Mouse (Mus musculus): ENCODE data around the gene Ccrl2. TPM values are rescaled to one million over a fixed set of nuclear protein-coding genes. Genes with fewer than 3 reads are reported as not detected.

Gene Ccrl2
- total RNA-seq, 4 experiments from 2014 or later: 0.62 to 4.0 (median 1.2) TPM

Other genes starting within 250 kb of the Ccrl2 start
- not detected for gene Prss44, start 243.5 kb downstream of the Ccrl2 start, total RNA-seq (2022)
- gene Prss43, start 230.8 kb downstream of the Ccrl2 start, total RNA-seq (2022): under 1 TPM in 2 of 4 experiments, not detected in 2; 0.23 to 0.39 TPM
- under 1 TPM in 3 of 4 experiments, not detected in 1; 0.35 to 0.63 (median 0.55) TPM for gene Prss45, start 222.9 kb downstream of the Ccrl2 start, total RNA-seq (2022)
- gene Prss46, start 213.0 kb downstream of the Ccrl2 start, total RNA-seq (2022): not detected
- gene Prss50, start 199.6 kb downstream of the Ccrl2 start, total RNA-seq (2022): 1 to 10 TPM in 2 of 4 experiments, under 1 TPM in 2; 0.60 to 2.1 (median 1.4) TPM
- 10 to 100 TPM in 3 of 4 experiments, 1 to 10 TPM in 1; 8.0 to 14.7 (median 13.7) TPM for gene Als2cl, start 177.6 kb downstream of the Ccrl2 start, total RNA-seq (2022)
- gene Tmie, start 177.4 kb downstream of the Ccrl2 start, total RNA-seq (2022): 1 to 10 TPM; 2.4 to 3.6 (median 2.8) TPM
- gene Fam240a, start 140.7 kb downstream of the Ccrl2 start, total RNA-seq (2022): not detected
- gene Tdgf1, start 111.4 kb downstream of the Ccrl2 start, total RNA-seq (2022): 1 to 10 TPM in 1 of 4 experiments, under 1 TPM in 2, not detected in 1; 0.62 to 1.2 (median 0.74) TPM
- gene Lrrc2, start 106.0 kb downstream of the Ccrl2 start, total RNA-seq (2022): 1 to 10 TPM; 1.3 to 2.0 (median 1.8) TPM
- under 1 TPM in 3 of 4 experiments, not detected in 1; 0.36 to 0.54 (median 0.40) TPM for gene Rtp3, start 66.9 kb downstream of the Ccrl2 start, total RNA-seq (2022)
- not detected for gene Ltf, start 38.2 kb downstream of the Ccrl2 start, total RNA-seq (2022)
- gene Lrrfip2, start 60.1 kb upstream of the Ccrl2 start, total RNA-seq (2022): 10 to 100 TPM; 34.6 to 46.1 (median 40.6) TPM
- 10 to 100 TPM; 13.5 to 18.4 (median 15.3) TPM for gene Mlh1, start 214.3 kb upstream of the Ccrl2 start, total RNA-seq (2022)
- gene Epm2aip1, start 214.4 kb upstream of the Ccrl2 start, total RNA-seq (2022): 10 to 100 TPM; 70.6 to 89.2 (median 80.9) TPM

Measured in layer of hippocampus, adult 8-10 months (tissue).